Mouse (Mus musculus) kidney, adult 18-20 months (tissue): Measurements from ENCODE around the gene Hps4.

Experiments
- DNase-seq: peaks from one replicate; pipeline ENCODE4 v3.0.0; 2021

The Hps4 gene

GRCm38 (mm10) chr5:112324637-112325545 lies 18.0 kb upstream of the Hps4 start:
- peak; percentile 34 for DNase-seq

DNA sequence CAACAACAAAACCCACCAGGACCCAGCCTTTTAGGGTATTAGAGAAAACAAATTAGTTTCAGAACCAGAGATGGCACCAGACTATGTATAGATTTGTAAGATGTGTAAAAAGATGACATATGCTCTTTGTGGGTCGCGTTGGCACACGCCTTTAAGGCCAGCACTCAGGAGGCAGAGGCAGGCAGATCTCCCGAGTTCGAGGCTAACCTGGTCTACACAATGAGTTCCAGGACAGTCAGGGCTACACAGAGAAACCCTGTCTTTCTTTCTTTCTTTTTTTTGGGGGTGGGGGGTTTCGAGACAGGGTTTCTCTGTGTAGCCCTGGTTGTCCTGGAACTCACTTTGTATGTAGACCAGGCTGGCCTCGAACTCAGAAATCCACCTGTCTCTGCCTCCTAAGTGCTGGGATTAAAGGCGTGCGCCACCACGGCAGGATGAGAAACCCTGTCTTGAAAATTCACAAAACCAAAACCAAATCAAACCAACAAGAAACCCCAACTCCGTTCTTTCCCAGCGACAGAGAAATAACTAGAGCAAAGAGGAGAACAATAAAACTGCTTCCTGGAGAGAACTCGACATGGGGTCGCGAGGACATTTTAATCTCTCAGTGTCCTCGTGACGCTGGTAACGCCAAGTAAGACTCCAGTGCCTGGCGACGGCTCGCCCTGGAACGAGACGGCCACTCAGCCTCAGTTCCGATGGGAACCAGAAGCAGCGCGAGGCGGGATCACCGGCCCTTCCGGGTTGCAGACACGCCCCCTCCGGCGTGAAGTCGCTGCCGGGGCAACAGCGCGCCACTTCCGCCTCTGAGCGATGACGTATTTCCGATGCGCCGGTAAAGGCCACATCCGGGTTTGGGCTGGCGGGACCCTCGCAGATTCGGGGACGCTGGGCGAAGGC lies 17.1 kb upstream of the Hps4 start, which contains the start of gene Tfip11:
TSS of gene Tfip11 (plus strand) at position 813 of the 900 bp plus-strand sequence.
- peak; percentile 97 for DNase-seq

DNA sequence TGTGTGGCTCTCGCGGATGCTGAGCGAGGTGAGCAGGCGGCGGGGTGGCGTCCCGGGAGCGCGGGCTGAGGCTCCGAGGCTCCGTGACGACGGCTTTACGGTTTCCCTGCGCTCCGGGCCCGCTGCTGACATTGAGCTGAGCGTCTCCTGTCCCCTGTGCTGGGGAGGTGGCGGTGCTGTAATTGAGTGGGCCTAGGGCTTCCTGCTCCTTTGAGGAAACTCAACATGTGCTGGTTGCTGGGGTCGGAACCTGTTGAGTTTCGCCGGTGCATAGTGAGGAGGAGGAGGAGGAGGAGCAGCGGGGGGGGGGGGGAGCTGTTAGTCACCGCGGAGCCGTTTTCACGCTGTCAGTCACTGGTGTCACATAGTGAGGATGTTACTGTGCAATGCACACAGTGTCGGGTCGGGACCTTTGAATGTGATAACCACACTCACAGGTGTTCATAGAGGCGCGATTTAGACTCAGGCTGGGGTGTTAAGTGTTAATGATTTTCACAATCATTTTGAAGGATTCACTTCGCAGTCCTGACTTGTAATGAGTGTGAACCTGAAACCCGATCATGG lies 16.4 kb upstream of the Hps4 start:
- DNase-seq = no peak

- DNase-seq = no peak
Observed at GRCm38 (mm10) chr5:112327854-112328253, 15.0 kb upstream of the Hps4 start.

DNA sequence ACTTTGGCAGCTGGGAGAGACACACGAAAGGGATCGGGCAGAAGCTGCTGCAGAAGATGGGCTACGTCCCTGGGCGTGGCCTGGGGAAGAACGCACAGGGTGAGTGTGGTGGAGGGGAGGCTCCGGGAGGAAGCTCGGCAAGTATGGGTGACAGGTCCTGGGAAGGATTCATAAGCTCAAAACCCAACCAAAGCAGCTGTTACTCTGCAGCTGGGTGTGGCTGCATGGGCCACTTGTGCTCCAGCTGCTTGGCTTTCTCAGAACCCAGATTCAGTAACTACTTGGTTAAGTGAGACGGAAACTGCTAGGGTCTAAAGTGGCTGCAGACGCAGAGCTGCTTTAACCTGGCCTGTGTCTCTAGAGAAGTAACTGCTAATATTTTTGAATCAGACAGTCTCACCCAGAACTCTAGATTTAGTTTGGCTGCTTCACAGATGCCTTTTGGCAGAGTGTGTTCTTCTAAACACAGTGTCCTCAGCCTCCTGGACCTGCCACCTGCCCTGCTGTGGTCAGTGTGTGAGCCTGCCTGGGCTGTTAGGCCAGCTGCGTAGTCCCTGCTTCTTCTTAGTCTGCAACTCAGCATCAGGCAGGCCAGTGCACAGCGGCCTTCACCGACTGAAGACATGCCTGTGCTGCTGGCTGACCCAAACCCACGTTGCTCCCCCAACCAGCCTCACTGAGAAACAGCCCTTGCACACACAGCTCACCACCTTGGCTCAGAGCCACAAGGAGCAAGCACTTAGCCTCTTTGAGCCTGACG lies 12.9 kb upstream of the Hps4 start:
- DNase-seq = no peak

DNA sequence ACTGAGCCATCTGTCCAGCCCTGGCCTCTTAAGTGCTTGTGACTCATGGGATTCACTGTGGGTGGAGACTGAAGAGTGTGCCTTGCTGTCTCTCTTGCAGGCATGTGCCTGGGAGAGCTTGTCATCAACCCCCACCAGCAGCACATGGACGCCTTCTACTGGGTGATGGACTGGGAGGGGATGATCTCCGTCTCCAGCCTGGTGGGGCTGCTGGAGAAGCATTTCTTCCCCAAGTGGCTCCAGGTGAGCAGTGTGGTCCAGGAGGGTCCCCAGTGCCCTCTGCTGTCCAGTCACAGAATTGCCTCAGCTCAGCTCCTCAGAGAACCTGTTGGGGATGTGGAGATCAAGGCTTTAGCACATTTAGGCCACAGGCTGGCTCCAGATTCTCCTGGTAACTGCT lies 7.4 kb upstream of the Hps4 start:
- DNase-seq = peak; percentile 68

GRCm38 (mm10) chr5:112337004-112337403 lies 5.9 kb upstream of the Hps4 start:
- DNase-seq = no peak

DNA sequence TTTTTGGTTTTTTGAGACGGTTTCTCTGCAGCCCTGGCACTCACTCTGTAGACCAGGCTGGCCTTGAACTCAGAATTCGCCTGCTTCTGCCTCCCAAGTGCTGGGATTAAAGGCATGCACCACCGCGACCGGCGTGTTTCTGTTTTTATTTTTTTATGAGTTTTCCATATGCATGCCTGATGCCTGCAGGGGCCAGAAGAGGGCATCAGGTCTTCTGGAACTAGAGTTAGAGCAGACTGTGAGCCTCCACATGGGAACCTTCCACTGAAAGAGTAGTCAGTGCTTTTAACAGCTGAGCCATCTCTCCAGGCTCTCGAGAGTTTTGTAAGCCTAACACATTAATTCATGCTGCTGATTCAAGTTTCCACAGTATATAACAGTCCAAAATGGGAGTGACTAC lies 3.7 kb upstream of the Hps4 start:
- DNase-seq = no peak

DNA sequence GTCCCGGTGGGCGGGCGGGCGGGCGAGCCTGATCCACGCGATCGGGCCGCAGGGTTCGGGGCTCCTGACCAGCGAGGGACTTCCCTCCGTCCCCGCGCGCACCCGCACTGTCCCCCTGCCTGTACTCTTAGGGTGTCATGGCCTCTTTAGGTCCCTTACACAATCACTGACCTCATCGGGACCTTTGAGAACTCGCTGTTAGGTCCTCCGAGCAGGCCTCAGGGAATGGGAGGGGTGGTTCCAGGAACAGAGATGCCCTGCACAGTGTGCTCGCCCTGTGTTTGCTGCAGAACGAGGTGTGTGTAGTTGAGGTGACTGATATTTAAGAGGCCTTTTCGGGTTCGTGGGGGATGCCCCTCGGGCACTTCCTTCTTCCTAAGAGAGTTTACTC lies 317 bp downstream of the Hps4 start:
- no peak for DNase-seq

- peak; percentile 27 for DNase-seq
Observed at GRCm38 (mm10) chr5:112344092-112344960, 1.4 kb downstream of the Hps4 start.

DNA sequence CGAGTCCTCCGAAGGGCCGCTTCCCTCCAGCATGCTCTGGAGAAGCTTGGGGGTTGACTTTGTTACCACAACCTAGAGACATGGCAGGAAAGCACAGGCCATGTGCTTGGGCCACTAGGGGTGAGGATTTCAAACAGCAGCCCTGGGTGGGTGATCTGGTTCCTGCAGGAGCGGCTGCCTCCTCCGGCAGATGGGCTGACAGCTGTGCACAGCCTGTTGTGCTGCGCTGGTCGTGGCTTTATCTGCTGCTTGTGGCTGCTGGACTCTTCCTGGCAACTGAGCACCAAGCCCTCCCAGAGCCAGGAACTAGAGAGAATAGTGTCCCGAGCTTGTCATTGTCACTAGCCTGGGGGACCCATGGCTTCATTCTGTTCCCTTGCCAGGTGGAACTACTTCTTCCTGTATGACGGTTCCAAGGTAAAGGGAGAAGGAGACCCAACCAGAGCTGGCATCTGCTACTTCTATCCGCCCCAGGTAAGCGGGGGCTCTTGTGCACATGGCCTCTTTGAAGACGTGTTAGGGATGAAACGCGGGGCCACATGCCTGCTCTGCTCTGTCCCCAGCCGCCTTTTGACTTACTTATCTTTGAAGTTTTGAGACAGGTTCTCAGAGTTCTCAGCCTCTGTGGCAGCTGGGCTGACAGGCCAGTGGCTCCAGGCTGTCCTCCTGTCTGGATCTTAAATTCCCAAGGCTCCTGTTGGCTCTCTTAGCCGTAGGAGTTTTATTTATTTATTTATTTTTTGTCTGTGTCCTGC lies 3.5 kb downstream of the Hps4 start:
- DNase-seq = no peak

GRCm38 (mm10) chr5:112349169-112349568 lies 6.3 kb downstream of the Hps4 start:
- DNase-seq = no peak

- no peak for DNase-seq
Observed at GRCm38 (mm10) chr5:112355493-112355892, 12.6 kb downstream of the Hps4 start.

GRCm38 (mm10) chr5:112355910-112356309 lies 13.0 kb downstream of the Hps4 start, which contains the start of gene Gm6583:
TSS of gene Gm6583 (minus strand) at chr5:112356033.
- DNase-seq = no peak

DNA sequence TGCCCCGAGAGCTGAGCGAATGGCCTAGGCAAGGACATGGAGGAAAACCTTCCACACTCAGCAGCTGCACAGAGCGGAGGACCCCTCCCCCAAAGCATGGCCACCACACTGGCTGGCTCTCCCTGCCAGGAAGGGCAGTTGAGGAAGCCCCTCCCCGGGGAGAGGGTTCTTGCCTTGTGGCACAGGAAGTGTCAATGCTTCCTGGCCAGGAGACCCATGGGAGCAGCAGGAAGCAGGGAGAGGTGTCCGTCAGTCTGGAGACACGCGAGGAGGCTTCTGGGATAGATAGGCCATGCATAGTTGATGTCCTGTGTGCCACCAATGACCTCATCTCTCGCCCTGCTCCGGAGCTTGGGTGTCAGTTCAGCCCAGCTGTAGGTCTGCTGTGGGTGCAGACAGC lies 13.4 kb downstream of the Hps4 start:
- DNase-seq = peak; percentile 22

GRCm38 (mm10) chr5:112359520-112359919 lies 16.6 kb downstream of the Hps4 start:
- DNase-seq = no peak

DNA sequence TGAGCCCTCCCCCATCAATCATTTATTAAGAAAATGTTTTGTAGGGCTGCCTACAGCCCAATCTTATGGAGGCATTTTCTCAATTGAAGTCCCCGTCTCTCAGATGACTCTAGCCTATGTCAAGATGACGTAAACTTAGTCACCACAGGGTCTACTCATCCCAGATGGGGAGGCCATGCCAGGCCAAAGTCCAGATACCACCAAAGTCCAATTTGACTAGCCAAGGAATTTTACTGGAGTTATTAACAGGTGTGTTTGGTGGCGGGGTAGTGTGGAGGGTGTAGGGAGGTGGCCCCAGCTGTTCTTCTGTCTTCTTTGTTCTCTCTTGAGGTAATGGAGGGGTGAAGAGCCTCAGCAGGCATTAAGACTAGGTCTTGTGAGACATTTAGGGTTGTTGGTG lies 17.2 kb downstream of the Hps4 start:
- DNase-seq = no peak

GRCm38 (mm10) chr5:112364184-112364797 lies 21.4 kb downstream of the Hps4 start:
- DNase-seq = no peak

GRCm38 (mm10) chr5:112366879-112367278 lies 24.0 kb downstream of the Hps4 start:
- no peak for DNase-seq

DNA sequence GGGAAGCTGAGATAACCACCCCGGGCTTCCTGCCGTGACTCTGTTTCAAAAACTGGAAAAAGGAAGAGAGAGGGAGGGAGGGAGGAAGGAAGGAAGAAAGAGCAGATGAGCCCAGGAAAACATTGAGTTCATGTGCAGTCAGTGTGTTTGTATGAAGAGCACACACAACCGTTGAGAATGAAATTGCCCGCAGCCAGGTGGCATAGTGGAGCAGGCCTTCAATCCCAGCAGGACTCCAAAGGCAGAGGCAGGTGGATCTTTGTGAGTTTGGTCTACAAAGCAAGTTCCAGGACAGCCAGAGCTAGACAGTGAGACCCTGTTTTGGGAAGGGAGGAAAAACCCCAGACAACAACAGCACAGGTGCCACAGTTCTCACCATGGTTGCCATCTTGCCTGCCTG lies 24.5 kb downstream of the Hps4 start:
- no peak for DNase-seq
